In genomic region chr5:87809253-87809652, GRCm38 (mm10) we compare ENCODE assay signal across 24 mouse cellular contexts. TPM values are rescaled to one million over a fixed set of nuclear protein-coding genes. Genes with fewer than 3 reads are reported as not detected.
"Had no signal": no experiment of that assay in that cellular context is flagged by ENCODE, and none has a peak within 500 bp of the region (broad histone marks: within the 10 kb centered on the region; RNA-seq: fewer than 3 reads in every experiment).

No protein-coding gene starts in this region.

- H3K4me3 ChIP-seq: kidney, embryonic 15.5 days; left cerebral cortex, adult 2 months; limb, embryonic 10.5 days; liver, embryonic 13.5 days; lung, embryonic 15.5 days; megakaryocyte, embryonic 14.5 days; midbrain, embryonic 15.5 days; neural tube, embryonic 12.5 days had no signal

- H3K4me2 ChIP-seq: kidney, embryonic 15.5 days; liver, embryonic 13.5 days; lung, embryonic 15.5 days; midbrain, embryonic 11.5 days; midbrain, embryonic 15.5 days; neural tube, embryonic 12.5 days had no signal

- H3K27ac ChIP-seq: kidney, embryonic 15.5 days; left cerebral cortex, adult 2 months; limb, embryonic 10.5 days; liver, embryonic 13.5 days; lung, embryonic 15.5 days; macrophage; midbrain, embryonic 15.5 days; neural tube, embryonic 12.5 days had no signal

- H3K27me3 ChIP-seq: kidney, embryonic 15.5 days; liver, embryonic 13.5 days; lung, embryonic 15.5 days; megakaryocyte, embryonic 14.5 days; midbrain, embryonic 15.5 days; neural tube, embryonic 12.5 days had no signal

- H3K36me3 ChIP-seq: kidney, embryonic 15.5 days; limb, embryonic 10.5 days; liver, embryonic 13.5 days; lung, embryonic 15.5 days; midbrain, embryonic 15.5 days; neural tube, embryonic 12.5 days had no signal

- ATAC-seq: liver, postnatal 0 days; midbrain, embryonic 15.5 days had no signal

- DNase-seq: kidney, postnatal 25 days; liver, embryonic 13.5 days; liver, postnatal 0 days; lung, postnatal 14 days; right cerebral cortex, postnatal 4 days; spleen, adult 18-20 months; thymus, postnatal 36 days had no signal

- H3K4me1 ChIP-seq: kidney, embryonic 15.5 days; limb, embryonic 10.5 days; liver, embryonic 13.5 days; lung, embryonic 15.5 days; megakaryocyte, embryonic 14.5 days; midbrain, embryonic 15.5 days; neural tube, embryonic 12.5 days had no signal

- H3K9me3 ChIP-seq: kidney, embryonic 15.5 days; limb, embryonic 10.5 days; liver, embryonic 13.5 days; lung, embryonic 15.5 days; megakaryocyte, embryonic 14.5 days; midbrain, embryonic 15.5 days; neural tube, embryonic 12.5 days had no signal

- H3K9ac ChIP-seq: kidney, embryonic 15.5 days; liver, embryonic 13.5 days; liver, postnatal 0 days; lung, embryonic 15.5 days; midbrain, embryonic 15.5 days; neural tube, embryonic 12.5 days had no signal

RNA-seq across cellular contexts. Expression of gene Csn1s2b, which starts 1.4 kb away (rescaled TPM):
- total RNA-seq: layer of hippocampus, postnatal 25 days; left cerebral cortex, adult 2 months; left cerebral cortex, postnatal 14 days; monocyte, adult 5-6 weeks had no signal
- polyA plus RNA-seq: kidney, embryonic 15.5 days; limb, embryonic 10.5 days; liver, embryonic 13.5 days; liver, postnatal 0 days; lung, embryonic 15.5 days; macrophage; midbrain, embryonic 11.5 days; midbrain, embryonic 15.5 days; neural tube, embryonic 12.5 days; stomach, embryonic 14.5 days; thymus, postnatal 0 days had no signal

RNA-seq across cellular contexts. Expression of gene Prr27, which starts 16.2 kb away (rescaled TPM):
- total RNA-seq: layer of hippocampus, postnatal 25 days; left cerebral cortex, adult 2 months; left cerebral cortex, postnatal 14 days; monocyte, adult 5-6 weeks; neutrophil, adult 5-6 weeks had no signal
- polyA plus RNA-seq: kidney, embryonic 15.5 days; limb, embryonic 10.5 days; limb, embryonic 14.5 days; liver, embryonic 13.5 days; liver, postnatal 0 days; lung, embryonic 15.5 days; macrophage; midbrain, embryonic 11.5 days; midbrain, embryonic 15.5 days; neural tube, embryonic 12.5 days; stomach, embryonic 14.5 days; thymus, postnatal 0 days had no signal

RNA-seq across cellular contexts. Expression of gene Csn1s2a, which starts 34.9 kb away (rescaled TPM):
- total RNA-seq: layer of hippocampus, postnatal 25 days; left cerebral cortex, adult 2 months; left cerebral cortex, postnatal 14 days; monocyte, adult 5-6 weeks; neutrophil, adult 5-6 weeks had no signal
- polyA plus RNA-seq: kidney, embryonic 15.5 days; limb, embryonic 10.5 days; limb, embryonic 14.5 days; liver, embryonic 13.5 days; liver, postnatal 0 days; lung, embryonic 15.5 days; macrophage; midbrain, embryonic 11.5 days; midbrain, embryonic 15.5 days; neural tube, embryonic 12.5 days; stomach, embryonic 14.5 days; testis, adult 2 months had no signal
